Mouse (Mus musculus) stomach, postnatal 0 days (tissue): ENCODE results near the gene Adamts17. TPM values are rescaled to one million over a fixed set of nuclear protein-coding genes. Genes with fewer than 3 reads are reported as not detected.
A peak's percentile ranks its signal among the peaks of the same experiment; 100 is the strongest.

Source experiments
- ATAC-seq: fragments of 200-750 bp; cut with Nextera tagmentation; 2 replicates; pipeline ENCODE4 v1.8.0; 2017; ENCODE audit not compliant: low FRiP score, low TSS enrichment
- DNase-seq: peaks from one replicate; pipeline ENCODE4 v3.0.0-alpha.2; 2016; ENCODE audit warnings: low spot score
- H3K27ac ChIP-seq: fragments of 300-500 bp; sonication (generic); replicated peaks from 2 replicates; pipeline ENCODE4 v1.5.1; 2014; ENCODE audit warnings: mild to moderate bottlenecking, control low read depth
- H3K27me3 ChIP-seq: fragments of 300-500 bp; sonication (generic); 2 replicates; pipeline ENCODE4 v1.6.1; 2014; ENCODE audit warnings: low read length; ENCODE audit not compliant: control insufficient read depth, insufficient read depth
- H3K36me3 ChIP-seq: fragments of 300-500 bp; sonication (generic); 2 replicates; pipeline ENCODE4 v1.6.1; 2014; ENCODE audit warnings: low read length, mixed read lengths; ENCODE audit not compliant: control insufficient read depth, insufficient read depth
- H3K4me1 ChIP-seq: fragments of 300-500 bp; sonication (generic); replicated peaks from 2 replicates; pipeline ENCODE4 v1.6.1; 2014; ENCODE audit warnings: antibody characterized with exemption; ENCODE audit not compliant: control insufficient read depth, insufficient read depth
- H3K4me2 ChIP-seq: fragments of 300-500 bp; sonication (generic); replicated peaks from 2 replicates; pipeline ENCODE4 v1.6.1; 2014; ENCODE audit warnings: low read depth, mild to moderate bottlenecking, control low read depth, moderate library complexity
- H3K4me3 ChIP-seq: fragments of 300-500 bp; sonication (generic); 2 replicates; pipeline ENCODE4 v1.5.1; 2014; ENCODE audit warnings: low read depth, low read length, control low read depth
- H3K9ac ChIP-seq: fragments of 300-500 bp; sonication (generic); 2 replicates; pipeline ENCODE4 v1.6.1; 2014; ENCODE audit warnings: mild to moderate bottlenecking, low read length, control low read depth, mixed read lengths
- H3K9me3 ChIP-seq: fragments of 300-500 bp; sonication (generic); 2 replicates; pipeline ENCODE4 v1.6.1; 2016; ENCODE audit warnings: low read length; ENCODE audit not compliant: control insufficient read depth
- CTCF ChIP-seq: IDR thresholded peaks from 2 replicates; pipeline ENCODE4 v1.5.1; 2016; ENCODE audit warnings: antibody characterized with exemption, low read depth, mild to moderate bottlenecking, moderate library complexity
- EP300 ChIP-seq: optimal IDR thresholded peaks from 2 replicates; pipeline ENCODE3; 2016; ENCODE audit warnings: antibody characterized with exemption
- WGBS: fragments of 180-500 bp; shearing (Covaris S2); extraction: QIAGEN DNeasy Blood & Tissue Kit; methylation state at CpG from one replicate; pipeline ENCODE4 v1.1.7; 2014; 5-methylcytosine and 5-hydroxymethylcytosine counted together
- polyA plus RNA-seq: library from polyadenylated mRNA; unstranded; fragments of >200 nt; fragmentation: Nextera tagmentation; extraction: Ambion mirVana; gene quantifications from 2 replicates; pipeline ENCODE4 v1.2.1, GENCODE M21; 2015

The Adamts17 gene
- polyA plus RNA-seq, 1 experiment from 2014 or later = 2.4 TPM

- DNase-seq (no peak), ATAC-seq (no peak)
- no peaks in the 10 kb centered on the region for H3K4me1 ChIP-seq
- peak; percentile 23; the same call in 1 of the 2 replicates for TF ChIP-seq CTCF
- no peak for TF ChIP-seq EP300
- no peak overlapping the region for H3K4me3 ChIP-seq
- no peaks in the 10 kb centered on the region for H3K36me3 ChIP-seq
- H3K4me2 ChIP-seq = no peak overlapping the region
- 72% methylated on average over 7 of the region's 7 CpGs for WGBS
- no peak overlapping the region for H3K27ac ChIP-seq
- no peaks in the 10 kb centered on the region for H3K9me3 ChIP-seq
- H3K9ac ChIP-seq = no peak overlapping the region
- H3K27me3 ChIP-seq = no peaks in the 10 kb centered on the region
Measured at GRCm38 (mm10) chr7:67051089-67051718, 211.7 kb downstream of the Adamts17 start.

DNA sequence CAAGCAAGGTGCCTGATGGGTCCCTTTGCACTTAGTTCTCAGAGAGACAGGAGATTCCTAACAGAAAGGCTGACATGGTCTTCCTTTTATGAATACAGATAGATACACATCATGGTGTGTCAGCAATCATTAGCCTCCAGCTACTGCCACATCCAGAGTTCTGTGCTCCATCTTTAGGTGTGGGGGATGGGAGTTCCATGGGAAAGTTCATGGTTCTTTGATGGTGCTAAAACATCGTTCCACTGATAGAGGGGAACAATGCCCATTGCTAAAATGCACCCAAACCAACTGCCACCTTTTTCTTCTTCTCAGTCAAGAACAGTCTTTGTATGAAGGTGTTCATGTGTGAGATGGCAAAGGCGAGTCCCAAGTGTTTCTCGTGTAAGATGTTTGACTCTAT lies 215.3 kb downstream of the Adamts17 start:
- Histone ChIP-seq H3K27ac (no peak overlapping the region), H3K4me1 (no peaks in the 10 kb centered on the region), H3K4me3 (no peak overlapping the region), H3K9ac (no peak overlapping the region), H3K9me3 (no peaks in the 10 kb centered on the region), H3K36me3 (no peaks in the 10 kb centered on the region), H3K4me2 (no peak overlapping the region), H3K27me3 (no peaks in the 10 kb centered on the region)
- WGBS = 92% methylated on average over 3 of the region's 3 CpGs
- no peak for TF ChIP-seq EP300
- ATAC-seq (no peak), DNase-seq (no peak)

- no peak for ATAC-seq
- 52% methylated on average over 3 of the region's 3 CpGs for WGBS
- DNase-seq = no peak
- Histone ChIP-seq H3K9me3 (no peaks in the 10 kb centered on the region), H3K9ac (no peak overlapping the region), H3K27ac (no peak overlapping the region), H3K4me3 (no peak overlapping the region), H3K4me2 (no peak overlapping the region), H3K36me3 (no peaks in the 10 kb centered on the region), H3K4me1 (no peaks in the 10 kb centered on the region), H3K27me3 (no peaks in the 10 kb centered on the region)
- TF ChIP-seq EP300 (no peak), CTCF (no peak)
Measured at GRCm38 (mm10) chr7:67055510-67055909, 216.0 kb downstream of the Adamts17 start.

DNA sequence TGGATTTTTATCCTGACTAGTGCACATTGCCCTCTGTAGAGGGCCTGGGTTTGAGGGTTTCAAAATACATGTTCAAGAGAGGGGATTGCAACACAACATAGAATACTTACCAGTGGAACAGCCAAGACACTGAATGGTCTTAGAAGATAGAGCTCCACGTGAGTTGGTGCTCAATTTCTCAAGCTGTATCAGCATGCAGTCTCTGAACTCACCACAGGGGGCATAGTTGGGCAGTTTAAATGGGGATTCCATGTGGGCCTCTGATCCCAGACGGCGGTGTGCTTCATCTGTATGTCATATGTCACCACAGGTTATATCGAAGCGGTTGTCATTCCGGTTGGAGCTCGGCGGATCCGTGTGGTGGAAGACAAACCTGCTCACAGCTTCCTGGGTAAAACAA lies 222.2 kb downstream of the Adamts17 start:
- Histone ChIP-seq H3K36me3 (no peaks in the 10 kb centered on the region), H3K9ac (no peak overlapping the region), H3K4me1 (no peaks in the 10 kb centered on the region), H3K27ac (no peak overlapping the region), H3K27me3 (no peaks in the 10 kb centered on the region), H3K9me3 (no peaks in the 10 kb centered on the region), H3K4me2 (no peak overlapping the region), H3K4me3 (no peak overlapping the region)
- WGBS = 80% methylated on average over 9 of the region's 9 CpGs
- TF ChIP-seq EP300 (no peak), CTCF (peak; percentile 69)
- DNase-seq (peak; percentile 37), ATAC-seq (no peak)

DNA sequence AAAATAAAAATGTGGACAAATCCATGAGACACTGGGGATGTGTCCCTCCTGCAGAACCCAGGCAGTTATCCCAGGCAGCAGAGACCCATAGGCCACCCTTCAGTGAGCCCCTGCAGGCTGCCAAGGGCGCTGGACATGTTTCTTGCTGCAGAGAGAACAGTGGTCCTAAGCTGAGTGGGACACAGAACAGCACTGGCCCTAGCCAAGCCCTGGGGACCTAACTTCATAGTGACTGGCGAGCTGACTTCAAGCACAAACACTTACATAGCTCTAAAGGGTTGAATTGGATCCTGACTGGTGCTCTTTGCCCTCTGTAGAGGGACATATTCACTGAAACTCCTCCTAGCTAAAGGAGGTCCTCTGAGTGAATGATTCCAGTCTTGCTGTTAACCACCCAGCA lies 223.0 kb downstream of the Adamts17 start:
- DNase-seq = no peak
- Histone ChIP-seq H3K27ac (no peak overlapping the region), H3K27me3 (no peaks in the 10 kb centered on the region), H3K4me3 (no peak overlapping the region), H3K4me2 (no peak overlapping the region), H3K9ac (no peak overlapping the region), H3K36me3 (no peaks in the 10 kb centered on the region), H3K4me1 (no peaks in the 10 kb centered on the region), H3K9me3 (no peaks in the 10 kb centered on the region)
- TF ChIP-seq CTCF = no peak
- no peak for TF ChIP-seq EP300
- 78% methylated on average over 2 of the region's 2 CpGs for WGBS
- no peak for ATAC-seq

GRCm38 (mm10) chr7:67064627-67065305 lies 225.2 kb downstream of the Adamts17 start:
- Histone ChIP-seq H3K9ac (no peak overlapping the region), H3K27ac (no peak overlapping the region), H3K4me1 (no peaks in the 10 kb centered on the region), H3K27me3 (no peaks in the 10 kb centered on the region), H3K36me3 (no peaks in the 10 kb centered on the region), H3K4me2 (no peak overlapping the region), H3K4me3 (no peak overlapping the region), H3K9me3 (no peaks in the 10 kb centered on the region)
- ATAC-seq = no peak
- WGBS = 69% methylated on average over 10 of the region's 10 CpGs
- TF ChIP-seq CTCF = no peak
- TF ChIP-seq EP300 = no peak
- no peak for DNase-seq
